Mouse (Mus musculus): ENCODE data around the gene St6gal1.

- TF ChIP-seq CHD2 (IDR thresholded peaks at IDR 0.05; ENCODE audit: low read depth, low read length) (no peak), HCFC1 (IDR thresholded peaks at IDR 0.05; ENCODE audit: borderline replicate concordance, insufficient read depth, low read length) (no peak), ZC3H11A (IDR thresholded peaks at IDR 0.05; ENCODE audit: borderline replicate concordance, low read depth, low read length) (no peak), MAFK (IDR thresholded peaks at IDR 0.05; ENCODE audit: insufficient read depth, low read depth, low read length) (no peak), ZNF384 (IDR thresholded peaks at IDR 0.05; ENCODE audit: low read depth, low read length) (no peak)
These were observed 10.0 kb downstream of the St6gal1 start for GRCm38 (mm10) chr16:23234557-23234956.
